Mouse (Mus musculus): Measurements from ENCODE around the gene Etv5. TPM values are rescaled to one million over a fixed set of nuclear protein-coding genes. Genes with fewer than 3 reads are reported as not detected.
"Not testable (repeated sequence)": the region's sequence is repeated elsewhere in the genome, so short reads cannot be mapped to it uniquely, and the experiment has no call there.

The Etv5 gene
- polyA plus RNA-seq, 1 experiment from 2014 or later = 13.4 TPM

DNA sequence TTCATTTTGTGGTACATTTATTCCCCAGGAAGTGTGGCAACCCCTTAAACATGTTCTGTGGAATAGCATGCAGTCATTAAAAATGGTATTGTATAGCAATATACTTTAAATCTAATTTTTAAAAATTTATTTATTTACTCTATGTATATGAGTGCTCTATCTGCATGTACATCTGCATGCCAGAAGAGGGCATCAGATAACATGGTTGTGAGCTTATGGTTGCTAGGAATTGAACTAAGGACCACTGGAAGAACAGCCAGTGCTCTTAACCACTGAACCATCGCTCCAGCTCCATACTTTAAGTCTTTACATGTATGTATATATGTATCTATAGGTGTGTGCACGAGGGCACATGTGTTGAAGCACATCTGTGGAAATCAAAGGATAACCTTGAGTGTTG, 64.6 kb downstream of the Etv5 start:
- Histone ChIP-seq H3K4me1 (ENCODE audit: control insufficient read depth, insufficient read depth, low read length) (no peaks in the 10 kb centered on the region), H3K36me3 (ENCODE audit: control insufficient read depth, insufficient read depth, low read length) (no peaks in the 10 kb centered on the region), H3K27ac (ENCODE audit: low read depth, low read length) (no peak overlapping the region), H3K9me3 (ENCODE audit: control insufficient read depth, low read length) (no peaks in the 10 kb centered on the region), H3K4me3 (ENCODE audit: low read depth, low read length) (no peak overlapping the region), H3K4me2 (no peak overlapping the region), H3K27me3 (ENCODE audit: control insufficient read depth, insufficient read depth, low read length) (no peaks in the 10 kb centered on the region), H3K9ac (ENCODE audit: low read length) (no peak overlapping the region)
- ATAC-seq (ENCODE audit: low FRiP score) (no peak), DNase-seq (ENCODE audit: low spot score, missing footprints) (peak; percentile 68)
- WGBS = 75% methylated on average over 2 of the region's 2 CpGs

DNA sequence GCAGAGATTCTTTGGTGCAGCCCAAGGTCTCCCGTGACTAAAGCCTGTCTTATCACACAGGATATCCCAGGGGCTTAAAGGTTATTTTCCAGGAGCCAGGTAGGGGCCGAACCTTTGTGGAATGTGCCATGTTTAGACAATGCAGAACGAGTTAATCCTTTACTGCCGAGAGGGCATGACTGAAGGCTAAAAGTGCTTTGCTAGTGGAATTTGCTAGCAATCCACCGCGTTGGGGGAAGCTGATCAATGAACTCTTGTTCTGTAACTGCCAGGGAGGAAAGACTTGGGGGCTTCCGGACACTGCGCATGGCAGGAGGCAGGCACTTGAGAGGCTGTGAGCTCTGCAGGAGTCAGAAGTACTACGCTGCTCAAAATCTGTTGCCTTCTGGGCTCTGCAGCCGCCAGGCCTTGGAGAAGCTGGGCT, 66.8 kb downstream of the Etv5 start:
- no peaks in the 10 kb centered on the region for H3K9me3 ChIP-seq (ENCODE audit: control insufficient read depth, low read length)
- H3K27ac ChIP-seq (ENCODE audit: low read depth, low read length) = no peak overlapping the region
- H3K4me3 ChIP-seq (ENCODE audit: low read depth, low read length) = no peak overlapping the region
- H3K36me3 ChIP-seq (ENCODE audit: control insufficient read depth, insufficient read depth, low read length) = no peaks in the 10 kb centered on the region
- ATAC-seq (ENCODE audit: low FRiP score) = no peak
- H3K27me3 ChIP-seq (ENCODE audit: control insufficient read depth, insufficient read depth, low read length) = no peaks in the 10 kb centered on the region
- H3K4me2 ChIP-seq = 0 out of 2 replicates have a peak overlapping the region, but pooled peaks have one; percentile 9
- 13% methylated on average over 10 of the region's 10 CpGs for WGBS
- H3K9ac ChIP-seq (ENCODE audit: low read length) = no peak overlapping the region
- H3K4me1 ChIP-seq (ENCODE audit: control insufficient read depth, insufficient read depth, low read length) = no peaks in the 10 kb centered on the region
- peak; percentile 82 for DNase-seq (ENCODE audit: low spot score, missing footprints)

DNA sequence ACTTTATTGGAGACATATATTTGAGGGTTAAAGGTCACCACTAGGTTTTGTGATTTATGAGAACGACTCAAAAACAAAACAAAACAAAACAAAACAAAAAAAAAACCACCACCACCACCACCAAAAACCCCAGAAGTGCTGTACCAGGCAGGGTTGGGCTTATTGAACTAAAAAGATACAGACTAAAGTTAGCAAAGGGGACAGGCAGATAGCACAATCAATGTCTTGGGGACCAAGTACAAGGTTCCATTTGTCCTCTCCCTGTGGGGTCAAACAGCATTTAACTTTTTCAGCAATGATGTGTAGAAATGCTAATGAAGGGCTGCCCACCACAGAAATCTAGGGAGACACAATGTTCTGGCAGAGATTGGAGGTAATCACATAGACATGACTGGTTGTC, 67.3 kb downstream of the Etv5 start:
- WGBS = 83% methylated on average over 1 of the region's 1 CpGs
- no peak for ATAC-seq (ENCODE audit: low FRiP score)
- Histone ChIP-seq H3K36me3 (ENCODE audit: control insufficient read depth, insufficient read depth, low read length) (no peaks in the 10 kb centered on the region), H3K9ac (ENCODE audit: low read length) (no peak overlapping the region), H3K4me1 (ENCODE audit: control insufficient read depth, insufficient read depth, low read length) (no peaks in the 10 kb centered on the region), H3K27me3 (ENCODE audit: control insufficient read depth, insufficient read depth, low read length) (no peaks in the 10 kb centered on the region), H3K27ac (ENCODE audit: low read depth, low read length) (no peak overlapping the region), H3K4me2 (no peak overlapping the region), H3K4me3 (ENCODE audit: low read depth, low read length) (no peak overlapping the region), H3K9me3 (ENCODE audit: control insufficient read depth, low read length) (no peaks in the 10 kb centered on the region)
- peak; percentile 53 for DNase-seq (ENCODE audit: low spot score, missing footprints)

DNA sequence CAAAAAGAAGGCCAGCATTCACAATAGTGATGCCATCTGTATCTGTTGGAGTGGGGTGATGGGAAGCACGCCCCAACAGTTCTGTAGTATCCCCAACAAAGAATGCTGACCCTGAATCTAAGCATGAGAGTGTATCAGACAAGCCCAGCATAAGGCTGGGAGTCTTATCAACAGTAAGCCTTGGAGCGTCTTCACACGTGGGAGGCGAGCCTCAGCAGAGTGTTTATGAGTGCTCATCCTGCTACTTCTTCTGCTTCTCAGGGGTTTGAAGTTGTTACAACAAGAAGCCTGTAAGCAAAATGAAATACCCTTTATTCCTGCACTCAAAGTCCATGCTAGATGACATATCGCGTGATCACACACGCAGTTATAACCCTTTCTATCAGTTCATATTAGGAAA, 72.4 kb downstream of the Etv5 start:
- DNase-seq (ENCODE audit: low spot score, missing footprints) (no peak), ATAC-seq (ENCODE audit: low FRiP score) (no peak)
- 92% methylated on average over 7 of the region's 7 CpGs for WGBS
- H3K36me3 ChIP-seq (ENCODE audit: control insufficient read depth, insufficient read depth, low read length) = no peaks in the 10 kb centered on the region
- H3K4me2 ChIP-seq = no peak overlapping the region
- H3K9me3 ChIP-seq (ENCODE audit: control insufficient read depth, low read length) = no peaks in the 10 kb centered on the region
- no peak overlapping the region for H3K27ac ChIP-seq (ENCODE audit: low read depth, low read length)
- no peak overlapping the region for H3K4me3 ChIP-seq (ENCODE audit: low read depth, low read length)
- no peaks in the 10 kb centered on the region for H3K27me3 ChIP-seq (ENCODE audit: control insufficient read depth, insufficient read depth, low read length)
- no peaks in the 10 kb centered on the region for H3K4me1 ChIP-seq (ENCODE audit: control insufficient read depth, insufficient read depth, low read length)
- no peak overlapping the region for H3K9ac ChIP-seq (ENCODE audit: low read length)

DNA sequence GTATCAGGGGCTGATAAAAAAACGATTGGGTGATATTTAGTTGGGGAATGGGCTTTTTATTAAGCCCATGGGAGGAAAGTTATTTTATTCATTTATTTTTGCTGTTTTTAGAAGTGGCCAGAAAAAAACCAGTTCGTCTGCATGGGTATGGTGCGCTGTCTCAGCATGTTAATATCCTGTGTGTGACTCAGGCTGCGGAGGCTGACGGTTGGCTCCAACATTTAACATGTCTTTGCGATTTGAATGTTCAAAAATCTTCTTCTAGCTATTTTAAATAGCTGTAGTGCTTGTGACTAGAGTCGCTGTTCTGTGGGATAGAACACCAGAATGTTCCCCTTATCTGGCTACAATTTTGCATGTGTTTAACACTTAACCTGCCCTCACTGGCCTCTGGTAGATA, 73.5 kb downstream of the Etv5 start:
- Histone ChIP-seq H3K36me3 (ENCODE audit: control insufficient read depth, insufficient read depth, low read length) (no peaks in the 10 kb centered on the region), H3K27ac (ENCODE audit: low read depth, low read length) (no peak overlapping the region), H3K9me3 (ENCODE audit: control insufficient read depth, low read length) (no peaks in the 10 kb centered on the region), H3K4me1 (ENCODE audit: control insufficient read depth, insufficient read depth, low read length) (no peaks in the 10 kb centered on the region), H3K4me3 (ENCODE audit: low read depth, low read length) (no peak overlapping the region), H3K27me3 (ENCODE audit: control insufficient read depth, insufficient read depth, low read length) (no peaks in the 10 kb centered on the region), H3K4me2 (no peak overlapping the region), H3K9ac (ENCODE audit: low read length) (no peak overlapping the region)
- DNase-seq (ENCODE audit: low spot score, missing footprints) = no peak
- no peak for ATAC-seq (ENCODE audit: low FRiP score)
- WGBS = 88% methylated on average over 7 of the region's 7 CpGs

DNA sequence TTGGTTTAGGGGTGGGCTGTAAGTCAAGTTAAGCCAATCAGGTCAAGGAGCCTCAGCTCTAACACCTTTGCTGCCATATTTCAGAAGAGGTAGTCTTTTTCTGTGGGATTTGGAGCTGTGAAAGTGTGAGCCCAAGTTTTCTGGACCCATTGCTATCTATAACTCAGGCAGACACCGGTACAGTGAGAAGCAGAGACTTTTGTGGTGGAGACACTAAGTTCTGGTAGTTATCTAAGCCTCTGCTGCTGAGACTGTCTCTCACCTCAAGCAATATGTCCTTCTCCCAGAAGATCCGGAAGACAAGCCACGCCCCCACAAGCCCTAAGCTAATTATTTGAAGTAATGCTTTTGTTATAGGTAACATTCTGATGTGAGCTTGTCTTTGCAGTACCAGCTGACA, 73.9 kb downstream of the Etv5 start:
- no peaks in the 10 kb centered on the region for H3K9me3 ChIP-seq (ENCODE audit: control insufficient read depth, low read length)
- H3K4me3 ChIP-seq (ENCODE audit: low read depth, low read length) = no peak overlapping the region
- no peaks in the 10 kb centered on the region for H3K27me3 ChIP-seq (ENCODE audit: control insufficient read depth, insufficient read depth, low read length)
- no peaks in the 10 kb centered on the region for H3K4me1 ChIP-seq (ENCODE audit: control insufficient read depth, insufficient read depth, low read length)
- H3K36me3 ChIP-seq (ENCODE audit: control insufficient read depth, insufficient read depth, low read length) = no peaks in the 10 kb centered on the region
- ATAC-seq (ENCODE audit: low FRiP score) (no peak), DNase-seq (ENCODE audit: low spot score, missing footprints) (no peak)
- no peak overlapping the region for H3K9ac ChIP-seq (ENCODE audit: low read length)
- WGBS = 72% methylated on average over 3 of the region's 3 CpGs
- H3K27ac ChIP-seq (ENCODE audit: low read depth, low read length) = no peak overlapping the region
- H3K4me2 ChIP-seq = no peak overlapping the region

DNA sequence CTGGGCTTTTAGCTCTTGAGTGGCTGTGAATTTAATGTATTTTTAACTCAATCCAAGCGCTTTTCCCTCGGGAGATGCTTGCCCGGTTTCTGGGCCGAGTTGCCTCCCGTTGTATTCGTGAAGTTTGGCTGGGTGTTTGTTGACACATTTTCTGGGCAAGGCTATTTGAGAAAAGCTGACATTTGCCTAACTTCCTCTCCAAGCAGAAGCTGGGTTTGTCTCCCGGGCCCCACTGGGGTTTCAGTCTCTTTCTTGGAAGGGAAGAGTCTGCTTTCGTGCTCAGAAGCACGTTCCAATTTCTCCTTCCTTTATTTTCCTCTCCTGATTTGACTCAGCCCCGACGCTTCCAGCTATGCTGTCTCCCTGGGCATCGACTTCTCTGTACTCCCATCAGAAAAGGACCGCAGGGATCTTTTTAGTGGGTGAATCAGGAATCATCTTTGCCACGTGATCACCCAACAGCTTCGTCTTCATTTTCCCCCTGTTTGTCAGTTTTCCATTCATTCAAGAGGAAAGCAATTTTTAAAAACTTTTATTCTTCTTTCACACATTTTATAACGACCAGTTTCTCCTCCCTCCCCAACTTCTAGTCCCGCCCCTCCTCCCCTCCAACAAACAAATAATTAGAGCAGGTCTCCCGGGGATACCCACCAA, 80.7 kb downstream of the Etv5 start:
- Histone ChIP-seq H3K9me3 (ENCODE audit: control insufficient read depth, low read length) (no peaks in the 10 kb centered on the region), H3K27me3 (ENCODE audit: control insufficient read depth, insufficient read depth, low read length) (no peaks in the 10 kb centered on the region), H3K4me3 (ENCODE audit: low read depth, low read length) (no peak overlapping the region), H3K36me3 (ENCODE audit: control insufficient read depth, insufficient read depth, low read length) (no peaks in the 10 kb centered on the region), H3K27ac (ENCODE audit: low read depth, low read length) (no peak overlapping the region), H3K4me1 (ENCODE audit: control insufficient read depth, insufficient read depth, low read length) (no peaks in the 10 kb centered on the region), H3K9ac (ENCODE audit: low read length) (no peak overlapping the region), H3K4me2 (no peak overlapping the region)
- no peak for ATAC-seq (ENCODE audit: low FRiP score)
- no peak for DNase-seq (ENCODE audit: low spot score, missing footprints)
- WGBS = 38% methylated on average over 18 of the region's 18 CpGs

DNA sequence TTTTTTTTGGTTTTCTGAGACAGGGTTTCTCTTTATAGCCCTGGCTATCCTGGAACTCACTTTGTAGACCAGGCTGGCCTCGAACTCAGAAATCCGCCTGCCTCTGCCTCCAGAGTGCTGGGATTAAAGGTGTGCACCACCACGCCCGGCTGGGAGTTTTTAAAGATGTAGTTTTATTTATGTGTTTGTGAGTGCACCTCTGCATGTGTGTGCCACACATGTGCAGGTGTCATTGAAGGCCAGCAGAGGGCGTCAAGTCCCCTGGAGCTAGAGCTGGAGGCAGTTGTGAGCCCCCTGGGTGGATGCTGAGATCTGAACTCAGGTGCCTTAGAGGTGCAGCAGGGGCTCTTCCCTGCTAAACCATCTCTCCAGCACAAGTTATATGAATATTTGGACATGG, 85.3 kb downstream of the Etv5 start:
- not testable (repeated sequence) for H3K9ac ChIP-seq (ENCODE audit: low read length); H3K4me2 ChIP-seq; H3K9me3 ChIP-seq (ENCODE audit: control insufficient read depth, low read length); H3K4me1 ChIP-seq (ENCODE audit: control insufficient read depth, insufficient read depth, low read length); H3K4me3 ChIP-seq (ENCODE audit: low read depth, low read length); ATAC-seq (ENCODE audit: low FRiP score); H3K27ac ChIP-seq (ENCODE audit: low read depth, low read length); DNase-seq (ENCODE audit: low spot score, missing footprints); H3K36me3 ChIP-seq (ENCODE audit: control insufficient read depth, insufficient read depth, low read length); H3K27me3 ChIP-seq (ENCODE audit: control insufficient read depth, insufficient read depth, low read length)
- 93% methylated on average over 5 of the region's 5 CpGs for WGBS

DNA sequence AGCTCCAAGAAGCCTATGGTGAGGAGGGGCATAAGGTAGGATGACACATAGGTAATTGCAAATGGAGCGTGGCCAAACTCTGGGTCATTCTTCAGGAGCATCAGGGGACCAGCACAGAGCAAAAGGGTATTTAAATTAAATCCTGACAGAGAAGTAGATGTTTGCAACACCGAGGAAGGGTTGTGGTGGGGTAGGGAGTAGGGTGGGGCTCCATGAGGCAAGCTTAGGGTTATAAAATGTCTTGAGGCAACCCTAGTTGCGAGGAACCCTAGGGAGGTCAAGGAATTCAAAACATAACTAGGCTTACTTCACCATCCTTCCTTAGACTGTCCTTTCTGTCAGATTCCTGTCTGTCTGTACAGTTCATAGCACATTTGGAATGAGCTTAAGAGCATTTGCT, 85.9 kb downstream of the Etv5 start:
- no peak overlapping the region for H3K4me2 ChIP-seq
- no peaks in the 10 kb centered on the region for H3K4me1 ChIP-seq (ENCODE audit: control insufficient read depth, insufficient read depth, low read length)
- ATAC-seq (ENCODE audit: low FRiP score) = no peak
- H3K27ac ChIP-seq (ENCODE audit: low read depth, low read length) = no peak overlapping the region
- H3K9me3 ChIP-seq (ENCODE audit: control insufficient read depth, low read length) = no peaks in the 10 kb centered on the region
- no peak overlapping the region for H3K4me3 ChIP-seq (ENCODE audit: low read depth, low read length)
- H3K36me3 ChIP-seq (ENCODE audit: control insufficient read depth, insufficient read depth, low read length) = no peaks in the 10 kb centered on the region
- no peaks in the 10 kb centered on the region for H3K27me3 ChIP-seq (ENCODE audit: control insufficient read depth, insufficient read depth, low read length)
- 80% methylated on average over 3 of the region's 3 CpGs for WGBS
- no peak for DNase-seq (ENCODE audit: low spot score, missing footprints)
- H3K9ac ChIP-seq (ENCODE audit: low read length) = no peak overlapping the region
